8 mouse cellular contexts compared by ENCODE assay signal in genomic region chr12:91590716-91591115, GRCm38 (mm10). TPM values are rescaled to one million over a fixed set of nuclear protein-coding genes. Genes with fewer than 3 reads are reported as not detected.
A peak's percentile ranks its signal among the peaks of the same experiment; 100 is the strongest.
DNase-seq lines count a peak whose midpoint lies in the region; ATAC-seq and TF ChIP-seq lines count a peak whose summit lies in the region.

No protein-coding gene starts in this region.

- no peak for TF ChIP-seq POLR2A in cerebellum, adult 2 months (IDR thresholded peaks at IDR 0.05; ENCODE audit: borderline replicate concordance, insufficient read depth, low read length)

- ATAC-seq in cerebellum, adult (ENCODE audit: insufficient number of reproducible peaks, low FRiP score, low TSS enrichment): no peak
- no peak for ATAC-seq in forebrain, embryonic 15.5 days (replicated peaks)
- no peak for ATAC-seq in hindbrain, embryonic 16.5 days
- ATAC-seq in liver, embryonic 14.5 days (ENCODE audit: insufficient read depth): no peak
- no peak for ATAC-seq in neural tube, embryonic 12.5 days (ENCODE audit: low FRiP score, low read depth)

- H3K27ac ChIP-seq in cerebellum, adult 2 months (ENCODE audit: insufficient read depth, low read length): peak overlapping the region; percentile 90
- peak overlapping the region; percentile 100 for H3K27ac ChIP-seq in forebrain, embryonic 15.5 days (replicated peaks)
- peak overlapping the region; percentile 100 for H3K27ac ChIP-seq in hindbrain, embryonic 16.5 days (ENCODE audit: low read depth, low read length)
- peak overlapping the region; percentile 86 for H3K27ac ChIP-seq in liver, embryonic 14.5 days
- peak overlapping the region; percentile 84 for H3K27ac ChIP-seq in neural tube, embryonic 12.5 days

- WGBS in cerebellum, adult 2 months: 14% methylated on average over 6 of the region's 6 CpGs
- 27% methylated on average over 6 of the region's 6 CpGs for WGBS in forebrain, embryonic 15.5 days
- WGBS in hindbrain, embryonic 16.5 days: 26% methylated on average over 6 of the region's 6 CpGs
- 21% methylated on average over 6 of the region's 6 CpGs for WGBS in liver, embryonic 14.5 days (ENCODE audit: insufficient replicate concordance)
- 35% methylated on average over 6 of the region's 6 CpGs for WGBS in neural tube, embryonic 12.5 days

- H3K4me1 ChIP-seq in cerebellum, adult 2 months (ENCODE audit: control insufficient read depth, insufficient read depth, low read length): no peaks in the 10 kb centered on the region
- H3K4me1 ChIP-seq in forebrain, embryonic 15.5 days: peaks cover 16% of the 10 kb centered on the region
- peaks cover 12% of the 10 kb centered on the region for H3K4me1 ChIP-seq in hindbrain, embryonic 16.5 days (ENCODE audit: control insufficient read depth, insufficient read depth, low read depth, low read length)
- peaks cover 13 to 15% of the 10 kb centered on the region in 2 experiments for H3K4me1 ChIP-seq in liver, embryonic 14.5 days (replicated peaks; ENCODE audit: control insufficient read depth in 2 of 2, insufficient read depth in 2 of 2, low read length in 1 of 2)
- peaks cover 11% of the 10 kb centered on the region; the same call in 1 of the 2 replicates for H3K4me1 ChIP-seq in neural tube, embryonic 12.5 days

- H3K9ac ChIP-seq in forebrain, embryonic 15.5 days (replicated peaks): peak overlapping the region; percentile 100
- peak overlapping the region; percentile 88 for H3K9ac ChIP-seq in hindbrain, embryonic 16.5 days (ENCODE audit: low read depth, low read length)
- peak overlapping the region; percentile 90 for H3K9ac ChIP-seq in liver, embryonic 14.5 days (replicated peaks)
- peak overlapping the region; percentile 100 for H3K9ac ChIP-seq in neural tube, embryonic 12.5 days

- no peaks in the 10 kb centered on the region for H3K9me3 ChIP-seq in forebrain, embryonic 15.5 days
- H3K9me3 ChIP-seq in hindbrain, embryonic 16.5 days (ENCODE audit: control insufficient read depth, low read length): no peaks in the 10 kb centered on the region
- H3K9me3 ChIP-seq in liver, embryonic 14.5 days (ENCODE audit: control insufficient read depth, low read length): no peaks in the 10 kb centered on the region
- H3K9me3 ChIP-seq in neural tube, embryonic 12.5 days: no peaks in the 10 kb centered on the region

- no peak for TF ChIP-seq CTCF in cerebellum, adult 2 months (IDR thresholded peaks at IDR 0.05; ENCODE audit: borderline replicate concordance, insufficient read depth, low read depth, low read length)
- TF ChIP-seq CTCF in liver, embryonic 14.5 days (IDR thresholded peaks at IDR 0.05; ENCODE audit: low read depth): no peak

- H3K4me3 ChIP-seq in cerebellum, adult 2 months (replicated peaks; ENCODE audit: insufficient read depth, low read depth, low read length): peak overlapping the region; percentile 65
- H3K4me3 ChIP-seq in forebrain, embryonic 15.5 days: peak overlapping the region; percentile 97
- peak overlapping the region; percentile 75 for H3K4me3 ChIP-seq in hindbrain, embryonic 16.5 days (ENCODE audit: low read length)
- peak overlapping the region; percentile 74 to 84 for H3K4me3 ChIP-seq in liver, embryonic 14.5 days (ENCODE audit: insufficient read depth in 1 of 2, low read depth in 2 of 2, low read length in 2 of 2)
- peak overlapping the region; percentile 97 for H3K4me3 ChIP-seq in neural tube, embryonic 12.5 days

- H3K4me2 ChIP-seq in forebrain, embryonic 15.5 days (replicated peaks): peak overlapping the region; percentile 56
- H3K4me2 ChIP-seq in hindbrain, embryonic 16.5 days (ENCODE audit: low read length): peak overlapping the region; percentile 65
- peak overlapping the region; percentile 85 for H3K4me2 ChIP-seq in liver, embryonic 14.5 days (ENCODE audit: low read depth)
- peak overlapping the region; percentile 70 for H3K4me2 ChIP-seq in neural tube, embryonic 12.5 days (replicated peaks)

- TF ChIP-seq EP300 in liver, embryonic 14.5 days (IDR thresholded peaks at IDR 0.05; ENCODE audit: low read depth): no peak

- peak; percentile 30 to 44 for DNase-seq in cerebellum, adult 2 months
- DNase-seq in adrenal gland, postnatal 36 days: peak; percentile 59 to 64
- no peak for DNase-seq in liver, embryonic 14.5 days (ENCODE audit: low read depth in 3 of 3, low spot score in 3 of 3)
- no peak for DNase-seq in layer of hippocampus, adult 11-12 months (ENCODE audit: low spot score)

- H3K27me3 ChIP-seq in cerebellum, adult 2 months (ENCODE audit: control insufficient read depth, insufficient read depth, low read length): no peaks in the 10 kb centered on the region
- H3K27me3 ChIP-seq in forebrain, embryonic 15.5 days: no peaks in the 10 kb centered on the region
- no peaks in the 10 kb centered on the region for H3K27me3 ChIP-seq in hindbrain, embryonic 16.5 days (replicated peaks; ENCODE audit: control insufficient read depth, insufficient read depth, low read length)
- no peaks in the 10 kb centered on the region for H3K27me3 ChIP-seq in liver, embryonic 14.5 days (ENCODE audit: control insufficient read depth, insufficient read depth, low read length)
- H3K27me3 ChIP-seq in neural tube, embryonic 12.5 days (replicated peaks): no peaks in the 10 kb centered on the region

- H3K36me3 ChIP-seq in forebrain, embryonic 15.5 days: peaks cover 3% of the 10 kb centered on the region
- peaks cover 2% of the 10 kb centered on the region; the same call in 1 of the 2 replicates for H3K36me3 ChIP-seq in hindbrain, embryonic 16.5 days (ENCODE audit: control insufficient read depth, insufficient read depth, low read length)
- H3K36me3 ChIP-seq in liver, embryonic 14.5 days (replicated peaks; ENCODE audit: control insufficient read depth, insufficient read depth, low read depth): peaks cover 3% of the 10 kb centered on the region
- peaks cover 3% of the 10 kb centered on the region for H3K36me3 ChIP-seq in neural tube, embryonic 12.5 days

RNA-seq across cellular contexts. Expression of gene Gtf2a1, which starts 0.4 kb away (rescaled TPM):
- 25.5 and 28.1 TPM in 2 replicates for polyA plus RNA-seq in cerebellum, adult 2 months (2012; rRNA removed)
- total RNA-seq in adrenal gland, postnatal 36 days (2021): 10 to 100 TPM; 34.9 to 51.0 TPM
- 68.6 and 71.1 TPM in 2 replicates for polyA plus RNA-seq in forebrain, embryonic 15.5 days (2015; fragmentation: Nextera tagmentation; extraction: Ambion mirVana)
- 48.6 and 58.3 TPM in 2 replicates for polyA plus RNA-seq in hindbrain, embryonic 16.5 days (2015; fragmentation: Nextera tagmentation; extraction: Ambion mirVana)
- 5.2 and 6.3 TPM in 2 replicates for polyA plus RNA-seq in liver, embryonic 14.5 days (2012; rRNA removed)
- polyA plus RNA-seq in liver, embryonic 14.5 days (2014; fragmentation: Nextera tagmentation; extraction: Ambion mirVana): 13.8 and 14.0 TPM in 2 replicates
- polyA plus RNA-seq in neural tube, embryonic 12.5 days (2016; fragmentation: Nextera tagmentation; extraction: Ambion mirVana): 68.7 and 81.6 TPM in 2 replicates

Comparison
In these comparisons a context has a peak if more than half of its experiments do, and no peak if none do; other contexts are left out.
1. DNase-seq: peak in cerebellum, adult 2 months (2 of 2) and adrenal gland, postnatal 36 days (2 of 2); none in liver, embryonic 14.5 days (0 of 3) and layer of hippocampus, adult 11-12 months (single experiment).
2. Peak in every context shown above with its lines, with median percentiles within 50 percentile points of each other: H3K27ac ChIP-seq, H3K4me3 ChIP-seq, H3K4me2 ChIP-seq and H3K9ac ChIP-seq.